Mouse (Mus musculus) adrenal gland, postnatal 4 days (tissue): ENCODE results near the gene Ina. TPM values are rescaled to one million over a fixed set of nuclear protein-coding genes. Genes with fewer than 3 reads are reported as not detected.

Experiments used
- DNase-seq, 2 experiments: peaks; one replicate each; pipeline ENCODE4 v3.0.0; 2021 to 2022; ENCODE audit warnings: low spot score in 2 of 2, mixed read lengths in 2 of 2
- total RNA-seq, 2 experiments: library from RNA; stranded (reverse); gene quantifications; 2 replicates each; pipeline ENCODE4 v1.2.3; 2021

The Ina gene
- total RNA-seq, 2 experiments from 2014 or later, result 15.5 to 23.5 TPM

DNA sequence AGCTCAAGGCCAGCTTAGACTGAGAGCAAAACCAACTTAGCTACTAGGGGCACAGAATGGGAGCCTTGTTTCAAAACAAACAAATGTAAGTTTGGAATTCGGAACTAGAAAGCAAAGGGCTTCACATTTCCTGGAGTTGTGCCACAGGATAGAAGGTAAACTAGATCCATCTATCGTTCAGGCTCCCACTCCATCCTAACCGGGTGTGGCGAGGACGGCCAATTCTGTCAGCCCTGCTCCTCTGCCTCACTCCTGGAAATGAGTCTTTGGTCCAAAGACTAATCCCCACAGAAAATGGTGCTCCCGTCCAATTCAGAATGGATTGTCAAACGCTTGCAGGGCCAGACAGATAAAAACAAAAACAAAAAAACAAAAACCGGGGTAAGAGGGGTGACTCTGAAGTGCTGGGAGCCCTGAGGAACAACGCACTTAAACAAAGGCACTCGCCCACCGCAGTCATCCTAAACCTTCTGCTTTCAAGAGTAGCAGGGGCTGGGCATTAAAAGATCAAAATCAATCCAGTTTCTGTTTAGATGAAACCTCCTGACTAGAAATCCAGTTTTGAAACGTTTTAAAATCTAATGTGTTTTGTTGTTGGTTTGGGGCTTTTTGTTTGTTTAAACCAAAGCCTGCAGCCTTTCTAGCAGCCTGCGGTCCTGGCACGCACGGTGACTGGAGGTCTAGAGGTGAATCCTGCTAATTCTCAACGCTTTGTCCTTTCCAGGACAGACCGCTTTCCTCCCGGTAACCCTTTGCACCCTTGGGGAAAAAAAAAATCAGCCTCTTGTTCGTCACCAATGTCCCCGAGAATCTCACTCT is 949 bp upstream of the Ina start:
- DNase-seq, result no peak

- no peak for DNase-seq
Observed at GRCm38 (mm10) chr19:47014159-47014446, 395 bp upstream of the Ina start.

DNA sequence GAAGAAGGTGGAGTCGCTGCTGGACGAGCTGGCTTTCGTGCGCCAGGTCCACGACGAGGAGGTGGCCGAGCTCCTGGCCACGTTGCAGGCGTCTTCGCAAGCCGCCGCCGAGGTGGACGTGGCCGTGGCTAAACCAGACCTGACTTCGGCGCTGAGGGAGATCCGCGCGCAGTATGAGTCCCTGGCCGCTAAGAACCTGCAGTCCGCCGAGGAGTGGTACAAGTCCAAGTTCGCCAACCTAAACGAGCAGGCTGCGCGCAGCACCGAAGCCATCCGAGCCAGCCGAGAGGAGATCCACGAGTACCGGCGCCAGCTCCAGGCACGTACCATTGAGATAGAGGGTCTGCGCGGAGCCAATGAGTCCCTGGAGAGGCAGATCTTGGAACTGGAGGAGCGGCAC is 898 bp downstream of the Ina start:
- DNase-seq, result no peak

DNA sequence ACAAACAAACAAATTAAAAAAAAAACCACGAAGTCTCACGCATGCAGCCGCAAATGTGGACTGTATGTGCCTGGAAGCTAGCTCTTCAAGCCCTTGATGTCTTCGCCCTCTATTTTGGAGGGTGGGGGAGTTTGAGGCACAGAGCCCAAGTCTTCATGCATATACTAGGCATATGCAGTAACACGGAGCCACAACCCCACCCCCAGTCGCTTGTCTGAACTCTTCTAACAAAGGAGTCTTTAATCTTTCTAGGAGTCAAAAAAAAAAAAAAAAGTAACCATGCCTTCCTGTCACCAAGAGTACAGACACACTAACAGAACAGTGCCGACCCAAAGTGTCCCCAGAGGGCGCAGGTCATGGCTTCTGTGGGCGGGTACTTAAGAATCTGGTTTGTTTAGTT is 1.5 kb downstream of the Ina start:
- DNase-seq, result no peak

DNA sequence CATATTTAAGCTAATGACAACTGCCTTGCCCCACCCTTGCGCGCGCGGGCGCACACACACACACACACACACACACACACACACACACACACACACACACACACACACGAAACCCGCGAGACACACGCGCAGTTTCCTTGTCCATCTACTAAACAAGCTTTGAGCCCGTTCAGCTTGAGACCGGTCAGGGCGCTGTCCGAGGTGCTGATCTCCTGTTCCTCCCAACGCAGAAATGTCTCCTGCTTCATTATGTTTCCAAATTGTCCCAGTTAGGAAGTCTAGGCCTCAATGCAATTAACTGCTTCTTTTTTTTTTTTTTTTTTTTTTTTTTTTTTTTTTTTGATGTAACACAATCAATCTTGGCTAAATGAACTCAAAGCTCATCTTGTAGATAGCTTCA is 2.0 kb downstream of the Ina start:
- DNase-seq, result peak; percentile 54 to 60

- DNase-seq, result no peak
Observed at GRCm38 (mm10) chr19:47017831-47018230, 3.3 kb downstream of the Ina start.

DNA sequence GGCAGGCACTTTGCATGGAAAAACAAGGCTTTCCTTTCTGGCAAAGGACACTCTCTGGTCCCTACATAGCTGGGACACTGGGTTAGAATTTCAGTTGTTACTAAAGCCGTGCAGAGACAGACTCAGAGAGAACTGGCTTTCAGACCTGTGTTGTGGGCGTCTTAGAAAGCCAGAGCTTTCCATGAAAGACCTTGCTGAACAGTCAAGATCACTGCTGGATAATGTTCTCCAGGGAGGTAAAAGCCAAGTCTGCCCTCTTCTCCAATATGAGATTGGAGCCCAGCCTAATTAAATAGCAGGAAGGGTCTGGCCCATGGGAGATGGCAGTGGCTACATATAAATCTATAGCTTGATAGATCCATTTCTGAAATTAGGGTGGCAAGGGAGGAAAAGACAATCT is 3.8 kb downstream of the Ina start:
- DNase-seq, result no peak

DNA sequence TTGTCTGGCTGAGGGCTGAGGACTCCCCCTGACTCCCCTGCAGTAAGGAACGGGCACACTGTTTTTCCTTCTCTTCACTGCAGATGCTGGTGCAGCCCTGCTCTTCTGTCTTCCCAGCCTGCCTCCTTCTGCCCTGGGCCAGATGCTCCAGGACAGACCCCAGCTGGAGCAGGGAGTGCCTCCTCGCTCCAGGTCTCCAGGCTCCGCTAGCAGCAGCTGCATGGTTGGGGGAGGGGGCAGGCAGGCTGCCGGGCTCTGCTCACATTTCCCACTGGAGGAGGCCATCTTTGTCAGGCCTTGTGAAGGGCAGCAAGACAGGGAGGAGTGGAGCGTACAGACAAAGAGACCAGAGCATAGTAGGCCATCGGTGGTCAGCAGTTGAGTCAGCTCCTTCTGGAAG is 4.8 kb downstream of the Ina start:
- no peak for DNase-seq

DNA sequence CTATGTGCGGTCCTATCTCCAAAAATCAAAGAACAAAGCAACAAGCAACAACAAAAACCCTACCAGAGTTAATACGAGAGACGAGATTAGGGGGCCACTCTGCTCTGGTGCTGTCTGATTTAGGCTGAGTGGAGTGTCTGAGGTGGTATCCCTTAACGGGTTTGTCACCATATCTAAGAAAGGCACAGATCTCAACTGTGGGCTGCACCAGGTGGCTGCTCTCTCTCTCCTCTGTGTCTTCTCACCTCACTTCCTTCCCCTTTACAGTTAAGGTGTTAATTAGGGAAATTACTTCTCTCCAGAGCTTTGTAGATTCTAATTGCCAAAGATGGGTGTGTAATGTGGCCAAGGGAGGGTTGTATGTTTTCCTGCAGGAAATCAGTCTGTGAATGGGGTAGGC is 8.2 kb downstream of the Ina start:
- no peak for DNase-seq

- DNase-seq, result no peak
Observed at GRCm38 (mm10) chr19:47023546-47023945, 9.0 kb downstream of the Ina start.

DNA sequence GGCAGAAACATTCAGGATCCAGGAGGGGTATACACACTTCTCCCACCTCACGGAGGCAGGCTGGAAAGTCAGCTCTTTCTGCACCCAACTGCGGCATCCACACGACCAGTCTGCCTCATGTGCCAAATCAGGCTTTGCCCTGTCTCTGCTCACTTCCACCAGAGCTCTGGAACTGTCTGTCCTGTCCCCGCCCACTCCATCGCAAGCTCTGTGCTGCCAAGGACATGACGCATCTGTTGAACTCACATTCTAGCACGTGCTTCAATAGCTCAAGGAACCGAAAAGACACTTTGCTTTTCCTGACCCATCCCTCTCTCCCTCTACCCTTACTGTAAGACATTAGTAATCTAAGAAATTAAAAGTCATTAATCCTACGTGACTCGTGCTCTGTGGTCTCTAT is 10.5 kb downstream of the Ina start:
- DNase-seq, result no peak

- DNase-seq, result no peak
Observed at GRCm38 (mm10) chr19:47026513-47026912, 12.0 kb downstream of the Ina start.

- DNase-seq, result no peak
Observed at GRCm38 (mm10) chr19:47029796-47030195, 15.3 kb downstream of the Ina start.

DNA sequence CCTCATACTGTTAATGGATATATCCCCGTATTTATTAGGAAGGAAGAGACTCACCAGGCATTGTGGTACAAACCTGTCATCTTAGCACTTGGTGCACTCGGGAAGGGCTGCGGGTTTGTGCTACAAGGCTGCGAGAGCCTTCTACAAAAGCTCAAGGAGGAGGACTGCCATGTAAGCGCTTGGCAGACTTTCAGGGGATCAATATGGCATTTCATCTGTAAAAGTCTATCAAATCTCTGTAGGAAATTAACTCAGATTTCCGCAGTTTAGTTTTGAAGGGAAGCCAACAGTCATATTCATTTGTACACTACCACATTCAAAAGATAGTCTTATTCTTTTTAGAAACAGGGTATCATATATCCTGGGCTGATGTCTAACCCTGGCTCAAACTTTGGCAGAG is 17.3 kb downstream of the Ina start:
- DNase-seq, result no peak

DNA sequence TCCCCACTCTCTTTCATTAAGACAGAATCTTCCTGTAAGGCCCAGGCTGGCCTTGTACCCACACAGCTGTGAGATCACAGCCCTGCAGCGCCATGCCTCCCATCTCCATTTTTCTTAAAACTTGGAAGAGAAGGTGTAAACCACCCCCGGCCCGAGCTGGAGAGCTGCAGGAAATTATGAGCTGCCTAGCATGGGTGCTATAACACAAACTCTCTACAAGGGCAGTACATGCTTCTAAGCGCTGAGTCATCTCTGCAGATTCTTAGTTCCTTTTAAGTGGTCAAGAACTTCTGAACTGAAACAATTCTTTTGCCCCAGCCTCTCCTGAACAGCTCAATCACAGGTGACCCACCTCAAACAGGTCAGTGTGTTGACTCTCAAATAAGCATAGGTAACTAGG is 20.4 kb downstream of the Ina start:
- no peak for DNase-seq

DNA sequence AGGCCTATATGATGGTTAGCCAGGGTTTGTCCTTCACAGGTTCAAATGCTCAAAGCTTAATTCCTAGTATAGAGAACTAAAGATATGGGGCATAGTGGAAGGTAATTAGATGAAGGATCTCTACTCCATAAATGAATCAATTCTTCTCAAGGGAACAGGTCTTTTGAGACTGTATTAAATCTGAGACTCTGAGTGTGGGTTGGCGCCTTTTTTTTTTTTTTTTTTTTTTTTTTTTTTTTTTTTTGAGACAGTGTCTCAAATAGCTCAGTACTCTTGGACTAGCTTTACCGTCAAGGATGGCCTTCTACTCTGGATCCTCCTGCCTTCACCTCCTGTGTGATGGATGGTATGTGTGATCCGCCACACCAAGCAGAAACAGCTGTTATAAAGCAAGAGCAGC is 22.1 kb downstream of the Ina start:
- no peak for DNase-seq

- no peak for DNase-seq
Observed at GRCm38 (mm10) chr19:47040720-47041473, 26.4 kb downstream of the Ina start.

DNA sequence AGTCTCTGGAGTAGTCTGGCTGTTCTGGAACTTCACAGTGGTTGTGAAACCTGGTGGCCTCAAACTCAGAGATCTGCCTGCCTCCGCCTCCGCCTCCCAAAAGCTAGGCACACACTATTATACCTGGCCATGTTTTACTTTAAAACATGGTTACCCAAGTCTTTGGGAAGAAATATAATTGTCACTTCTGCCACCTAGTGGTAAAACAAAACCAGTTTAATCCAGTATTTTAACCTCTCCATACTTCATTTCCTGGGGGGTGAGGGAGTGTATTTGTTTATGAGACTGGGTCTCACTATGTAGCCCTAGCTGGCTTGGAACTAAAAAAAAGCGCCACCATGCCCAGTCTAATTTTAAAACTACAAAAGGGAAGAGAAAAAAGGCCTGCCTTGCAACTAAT is 29.1 kb downstream of the Ina start:
- DNase-seq, result no peak

GRCm38 (mm10) chr19:47046343-47046742 is 31.8 kb downstream of the Ina start:
- DNase-seq, result no peak

GRCm38 (mm10) chr19:47047236-47047833 is 32.8 kb downstream of the Ina start:
- no peak for DNase-seq

DNA sequence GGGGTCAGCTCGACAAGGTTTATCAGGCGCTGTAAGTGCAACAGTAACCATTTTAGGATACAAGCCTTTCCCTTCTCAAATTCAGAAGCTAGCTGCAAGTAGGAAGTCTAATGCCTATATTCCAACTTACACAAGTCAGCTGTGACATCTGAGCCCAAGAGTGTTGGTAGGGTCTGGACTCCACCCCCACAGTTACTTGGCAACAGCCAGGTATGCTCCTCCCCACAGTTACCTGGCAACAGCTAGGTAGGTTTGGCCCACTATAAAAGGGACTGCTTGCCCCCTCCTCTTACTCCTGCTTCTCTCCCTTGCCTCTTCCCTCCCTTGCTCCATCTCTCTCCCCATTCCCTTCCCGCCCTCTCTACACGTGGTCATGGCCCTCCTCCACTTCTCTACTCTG is 34.6 kb downstream of the Ina start:
- no peak for DNase-seq

- no peak for DNase-seq
Observed at GRCm38 (mm10) chr19:47049840-47050239, 35.3 kb downstream of the Ina start.
